Mouse (Mus musculus) kidney, adult 2 months (tissue): Measurements from ENCODE around the gene Ube3b. TPM values are rescaled to one million over a fixed set of nuclear protein-coding genes. Genes with fewer than 3 reads are reported as not detected.
A peak's percentile ranks its signal among the peaks of the same experiment; 100 is the strongest.

Experiments used
- DNase-seq: peaks from one replicate; pipeline ENCODE4 v3.0.0; 2021
- H3K27ac ChIP-seq: fragments of 200-500 bp; 2 replicates; pipeline ENCODE4 v1.5.1; 2012; ENCODE audit warnings: low read depth, low read length, control low read depth, inconsistent platforms; ENCODE audit not compliant: insufficient read depth
- H3K27me3 ChIP-seq: fragments of 200-500 bp; replicated peaks from 2 replicates; pipeline ENCODE4 v1.6.1; 2012; ENCODE audit warnings: mild to moderate bottlenecking, moderate library complexity, low read length, inconsistent platforms; ENCODE audit not compliant: control insufficient read depth, insufficient read depth
- H3K36me3 ChIP-seq: fragments of 200-500 bp; 2 replicates; pipeline ENCODE4 v1.6.1; 2012; ENCODE audit warnings: mild to moderate bottlenecking, moderate library complexity, low read length, inconsistent platforms; ENCODE audit not compliant: control insufficient read depth, insufficient read depth
- H3K4me1 ChIP-seq: fragments of 200-500 bp; 2 replicates; pipeline ENCODE4 v1.6.1; 2011; ENCODE audit warnings: low read length; ENCODE audit not compliant: control insufficient read depth, insufficient read depth
- H3K4me3 ChIP-seq: fragments of 200-500 bp; 2 replicates; pipeline ENCODE4 v1.5.1; 2011; ENCODE audit warnings: mild to moderate bottlenecking, low read depth, low read length, control low read depth; ENCODE audit not compliant: insufficient read depth
- CTCF ChIP-seq: fragments of 200-500 bp; conservative IDR thresholded peaks from 2 replicates; pipeline ENCODE4 v1.5.1; 2011; ENCODE audit warnings: low read depth, mild to moderate bottlenecking, control low read depth, low read length, moderate library complexity, mixed read lengths; ENCODE audit not compliant: insufficient read depth, insufficient read length
- POLR2A ChIP-seq: fragments of 200-500 bp; IDR thresholded peaks from one replicate; pipeline ENCODE4 v1.6.1; 2011; ENCODE audit warnings: low read depth, low read length, control low read depth
- WGBS: fragments of 180-500 bp; shearing (Covaris S2); methylation state at CpG from one replicate; pipeline ENCODE4 v1.1.7; 2018; 5-methylcytosine and 5-hydroxymethylcytosine counted together
- polyA plus RNA-seq: library from polyadenylated mRNA; depleted of rRNA; stranded (reverse); fragments of >200 nt; gene quantifications from 2 replicates; pipeline ENCODE4 v1.2.3, GENCODE M21; 2012; rRNA removed

The Ube3b gene
- polyA plus RNA-seq: 70.9 and 81.9 TPM in 2 replicates

- TF ChIP-seq CTCF (no peak), POLR2A (no peak)
- Histone ChIP-seq H3K27me3 (no peaks in the 10 kb centered on the region), H3K4me1 (peaks cover 12% of the 10 kb centered on the region), H3K27ac (peak within 1 kb of the TSS; percentile 89), H3K36me3 (no peaks in the 10 kb centered on the region), H3K4me3 (peak within 1 kb of the TSS; percentile 93)
- peak; percentile 90 for DNase-seq
- 1% methylated on average over 74 of the region's 74 CpGs for WGBS
These were observed at the start of gene Ube3b, which contains the start of gene Kctd10 for GRCm38 (mm10) chr5:114380209-114381012. Gene Ube3b, plus strand, starts transcription at chr5:114380607. Gene Kctd10, minus strand, starts transcription at chr5:114380508.

GRCm38 (mm10) chr5:114342996-114343395, 37.4 kb upstream of the Ube3b start:
- WGBS: 66% methylated on average over 5 of the region's 5 CpGs
- no peak for DNase-seq
- no peak for TF ChIP-seq POLR2A
- no peak for TF ChIP-seq CTCF

GRCm38 (mm10) chr5:114343612-114344011, 36.8 kb upstream of the Ube3b start:
- Histone ChIP-seq H3K27ac (no peak overlapping the region), H3K27me3 (no peaks in the 10 kb centered on the region), H3K36me3 (no peaks in the 10 kb centered on the region), H3K4me1 (no peaks in the 10 kb centered on the region), H3K4me3 (no peak overlapping the region)
- TF ChIP-seq CTCF (no peak), POLR2A (no peak)
- WGBS: 80% methylated on average over 7 of the region's 7 CpGs
- DNase-seq: no peak

More at GRCm38 (mm10) chr5:114342996-114343395, 37.4 kb upstream of the Ube3b start:
- H3K4me1 ChIP-seq: no peaks in the 10 kb centered on the region
- no peaks in the 10 kb centered on the region for H3K27me3 ChIP-seq
- no peak overlapping the region for H3K4me3 ChIP-seq
- H3K27ac ChIP-seq: no peak overlapping the region
- no peaks in the 10 kb centered on the region for H3K36me3 ChIP-seq

- Histone ChIP-seq H3K27me3 (no peaks in the 10 kb centered on the region), H3K27ac (no peak overlapping the region), H3K36me3 (no peaks in the 10 kb centered on the region), H3K4me3 (no peak overlapping the region), H3K4me1 (no peaks in the 10 kb centered on the region)
- DNase-seq: no peak
- WGBS: 62% methylated on average over 3 of the region's 3 CpGs
- TF ChIP-seq POLR2A (no peak), CTCF (no peak)
These were observed 34.9 kb upstream of the Ube3b start for GRCm38 (mm10) chr5:114345538-114345937.

DNA sequence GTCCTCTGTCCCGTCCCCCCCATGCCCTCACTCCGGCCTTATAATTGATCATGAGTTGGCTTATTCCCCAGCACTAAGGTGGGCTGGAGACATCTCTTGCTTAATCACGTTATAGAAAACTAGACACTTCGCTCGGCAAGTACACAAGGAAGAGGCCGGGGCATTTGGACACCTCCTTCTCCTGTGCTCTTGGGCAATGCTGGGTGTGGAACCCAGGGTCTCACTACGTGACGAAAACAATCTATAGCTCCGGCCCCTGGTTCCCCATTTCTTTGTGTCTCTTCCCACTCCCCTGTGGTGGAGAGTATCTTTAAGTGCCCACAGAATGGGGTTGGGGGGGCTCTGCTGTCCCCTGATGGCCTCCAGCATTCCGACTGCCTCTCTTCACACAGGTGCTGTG, 33.4 kb upstream of the Ube3b start:
- Histone ChIP-seq H3K27me3 (no peaks in the 10 kb centered on the region), H3K27ac (no peak overlapping the region), H3K4me3 (no peak overlapping the region), H3K36me3 (no peaks in the 10 kb centered on the region), H3K4me1 (no peaks in the 10 kb centered on the region)
- 86% methylated on average over 10 of the region's 10 CpGs for WGBS
- no peak for DNase-seq
- TF ChIP-seq CTCF (no peak), POLR2A (no peak)

DNA sequence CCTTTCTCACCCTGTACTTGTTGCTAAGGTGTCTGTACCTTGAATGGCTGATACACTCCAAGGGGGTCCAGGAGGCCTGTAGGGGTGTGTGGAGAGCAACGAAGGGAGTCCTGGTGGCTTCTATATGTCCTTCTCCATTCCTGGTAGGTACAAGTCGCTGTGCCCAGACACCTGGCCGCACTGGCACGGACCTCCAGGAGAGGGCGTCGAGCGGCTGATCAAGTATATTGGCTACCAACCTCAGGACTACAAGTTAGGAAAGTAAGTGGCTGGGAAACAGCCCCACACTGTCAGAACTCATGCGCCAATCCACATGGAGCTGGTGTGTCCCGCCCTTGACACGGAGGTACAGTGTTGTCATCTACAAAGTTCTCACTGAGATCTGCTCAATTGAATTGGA, 28.9 kb upstream of the Ube3b start:
- H3K4me1 ChIP-seq: no peaks in the 10 kb centered on the region
- H3K27ac ChIP-seq: no peak overlapping the region
- no peak overlapping the region for H3K4me3 ChIP-seq
- DNase-seq: no peak
- WGBS: 70% methylated on average over 10 of the region's 10 CpGs
- H3K36me3 ChIP-seq: no peaks in the 10 kb centered on the region
- no peaks in the 10 kb centered on the region for H3K27me3 ChIP-seq
- TF ChIP-seq CTCF (0 out of 2 replicates have a peak, but pooled peaks have one; percentile 20), POLR2A (no peak)

DNA sequence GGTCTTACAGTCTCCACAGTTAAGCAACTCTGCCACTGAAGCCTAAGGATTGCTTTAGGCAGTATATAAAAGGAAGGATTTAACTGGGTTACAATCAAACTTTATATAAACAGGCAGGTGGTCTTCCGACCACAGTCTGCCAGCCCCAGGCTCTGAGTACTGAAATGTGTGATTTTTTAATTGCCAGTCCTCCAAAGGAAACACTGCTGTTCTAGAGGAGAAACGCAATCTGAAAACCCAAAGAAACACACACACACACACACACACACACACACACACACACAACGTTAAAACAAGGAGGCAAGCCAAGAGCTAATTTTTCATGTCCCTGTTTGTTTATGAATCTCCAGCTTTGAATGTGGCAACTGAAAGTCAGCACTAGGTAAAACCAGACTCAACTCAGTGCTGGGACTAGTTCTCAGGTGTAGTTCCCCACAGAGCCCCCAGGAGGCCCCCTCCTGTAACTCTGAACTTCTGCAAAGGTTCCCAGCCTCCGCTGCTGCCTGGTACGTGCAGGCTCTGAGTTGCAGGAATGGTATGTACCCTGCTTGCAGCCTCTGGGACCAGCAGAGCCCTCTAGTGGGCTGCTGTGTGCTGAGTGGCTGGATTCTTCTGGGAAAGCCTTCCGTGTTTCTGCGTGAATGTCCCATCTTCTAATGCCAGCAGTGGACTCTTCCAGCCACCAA, 24.0 kb upstream of the Ube3b start:
- H3K36me3 ChIP-seq: no peaks in the 10 kb centered on the region
- no peak overlapping the region for H3K4me3 ChIP-seq
- DNase-seq: peak; percentile 88
- peak; percentile 67 for TF ChIP-seq CTCF
- TF ChIP-seq POLR2A: no peak
- WGBS: 16% methylated on average over 7 of the region's 7 CpGs
- no peaks in the 10 kb centered on the region for H3K4me1 ChIP-seq
- H3K27ac ChIP-seq: no peak overlapping the region
- no peaks in the 10 kb centered on the region for H3K27me3 ChIP-seq
